Mouse (Mus musculus): ENCODE measurements around the gene Shisa8. TPM values are rescaled to one million over a fixed set of nuclear protein-coding genes. Genes with fewer than 3 reads are reported as not detected.
A peak's percentile ranks its signal among the peaks of the same experiment; 100 is the strongest.

Gene Shisa8
- polyA plus RNA-seq, 1 experiment from 2014 or later: 0.34 TPM

- Histone ChIP-seq H3K27ac (no peak overlapping the region), H3K36me3 (no peaks in the 10 kb centered on the region), H3K4me2 (replicated peaks) (no peak overlapping the region), H3K9me3 (no peaks in the 10 kb centered on the region), H3K9ac (no peak overlapping the region), H3K4me3 (no peak overlapping the region), H3K27me3 (peaks cover 69% of the 10 kb centered on the region), H3K4me1 (peaks cover 30% of the 10 kb centered on the region)
- no peak for ATAC-seq (ENCODE audit: low FRiP score, low read depth)
- 69% methylated on average over 11 of the region's 12 CpGs for WGBS
Measured at GRCm38 (mm10) chr15:82220003-82220675, 7.5 kb upstream of the Shisa8 start.

DNA sequence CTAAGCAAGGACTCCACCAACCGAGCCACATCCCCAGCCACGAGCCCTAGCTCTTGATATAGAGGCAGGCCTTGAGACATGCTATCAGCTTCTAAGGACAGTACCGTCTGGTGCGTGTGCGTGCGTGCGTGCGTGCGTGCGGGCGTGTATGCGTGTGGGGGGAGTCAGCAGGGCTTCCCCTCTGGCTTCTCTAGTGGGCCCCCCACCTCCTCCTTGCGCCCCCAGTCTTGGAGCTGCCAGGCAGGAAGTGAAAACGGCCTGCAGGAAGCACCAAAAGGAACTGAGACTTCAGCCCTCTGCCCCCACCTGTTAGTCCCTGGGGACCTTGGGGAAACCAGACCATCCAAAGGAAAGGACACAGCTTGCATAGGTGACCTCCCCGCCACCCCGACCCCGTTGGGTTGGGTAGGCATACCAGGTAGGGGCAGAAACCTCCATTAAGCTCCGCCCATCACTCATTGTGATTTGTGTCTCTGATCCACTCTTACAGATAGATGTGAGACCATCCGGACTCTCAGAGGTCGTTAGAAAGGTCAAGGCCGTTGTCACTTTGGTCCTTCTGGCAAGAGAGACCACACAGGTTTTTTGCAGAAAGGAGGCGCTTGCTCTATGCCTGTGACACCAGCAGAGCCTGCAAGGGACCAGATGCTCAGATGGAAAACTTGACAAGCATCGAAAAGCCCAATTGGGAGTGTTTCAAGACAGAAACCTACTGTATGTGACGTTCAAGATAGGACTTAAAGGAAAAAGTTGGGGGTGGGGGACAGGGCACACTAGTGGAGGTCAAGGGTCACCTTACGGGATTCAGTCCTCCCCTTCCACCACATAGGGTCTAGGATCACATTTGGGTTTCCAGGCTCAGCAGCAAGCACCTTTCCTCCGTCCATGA is 6.4 kb upstream of the Shisa8 start:
- 77% methylated on average over 26 of the region's 26 CpGs for WGBS

DNA sequence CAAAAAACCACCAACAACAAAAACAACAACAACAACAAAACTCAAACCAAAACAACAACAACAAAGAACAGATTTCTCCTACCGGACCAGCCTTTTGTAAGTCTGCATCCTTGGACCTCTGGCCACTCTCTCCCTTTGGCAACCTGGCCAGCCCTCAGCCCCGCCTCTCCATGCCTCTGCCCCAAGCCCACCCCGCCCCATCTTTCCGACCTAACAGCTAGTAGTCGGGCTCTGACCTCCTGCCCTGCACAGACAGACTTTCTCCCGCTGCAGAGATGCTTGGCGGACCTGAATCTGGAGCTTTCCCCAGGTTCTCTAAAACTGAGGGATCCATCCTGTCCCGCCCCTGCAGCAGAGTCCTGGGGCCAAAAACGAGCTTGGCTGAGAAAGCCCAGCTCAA is 5.4 kb upstream of the Shisa8 start:
- Histone ChIP-seq H3K9ac (no peak overlapping the region), H3K4me2 (replicated peaks) (no peak overlapping the region), H3K4me1 (peaks cover 21% of the 10 kb centered on the region), H3K36me3 (no peaks in the 10 kb centered on the region), H3K27ac (no peak overlapping the region), H3K27me3 (peaks cover 68% of the 10 kb centered on the region), H3K4me3 (no peak overlapping the region), H3K9me3 (no peaks in the 10 kb centered on the region)
- WGBS: 40% methylated on average over 9 of the region's 9 CpGs
- no peak for ATAC-seq (ENCODE audit: low FRiP score, low read depth)

More for the DNA sequence above, 6.4 kb upstream of the Shisa8 start:
- ATAC-seq (ENCODE audit: low FRiP score, low read depth): no peak
- H3K36me3 ChIP-seq: no peaks in the 10 kb centered on the region
- H3K4me1 ChIP-seq: peaks cover 23% of the 10 kb centered on the region
- peaks cover 68% of the 10 kb centered on the region for H3K27me3 ChIP-seq
- H3K9me3 ChIP-seq: no peaks in the 10 kb centered on the region
- no peak overlapping the region for H3K4me3 ChIP-seq
- H3K4me2 ChIP-seq (replicated peaks): no peak overlapping the region
- H3K27ac ChIP-seq: no peak overlapping the region
- no peak overlapping the region for H3K9ac ChIP-seq

DNA sequence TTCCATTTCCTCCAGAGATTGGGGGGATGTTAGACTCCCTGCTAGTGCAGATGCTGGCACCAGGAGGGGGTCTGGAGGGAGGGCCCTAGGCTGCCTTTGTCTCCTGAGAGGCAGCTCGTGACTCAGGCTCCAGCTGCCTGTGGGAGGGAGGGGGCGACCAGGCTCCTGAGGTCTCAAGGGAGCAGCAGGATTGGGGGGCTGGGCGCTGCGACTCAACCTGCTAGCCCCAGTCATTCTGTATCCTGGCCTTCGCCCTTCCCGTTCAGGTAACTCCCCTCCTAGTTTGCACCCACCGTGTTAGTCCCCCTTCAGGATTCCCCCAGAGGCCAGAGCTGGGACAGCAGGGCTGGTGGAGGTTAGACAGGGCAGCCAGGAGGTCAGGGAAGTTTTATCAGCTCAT is 4.4 kb upstream of the Shisa8 start:
- H3K27me3 ChIP-seq: peaks cover 68% of the 10 kb centered on the region
- no peak for ATAC-seq (ENCODE audit: low FRiP score, low read depth)
- peaks cover 30% of the 10 kb centered on the region for H3K4me1 ChIP-seq
- H3K27ac ChIP-seq: no peak overlapping the region
- no peak overlapping the region for H3K4me3 ChIP-seq
- no peaks in the 10 kb centered on the region for H3K36me3 ChIP-seq
- no peak overlapping the region for H3K4me2 ChIP-seq (replicated peaks)
- no peak overlapping the region for H3K9ac ChIP-seq
- no peaks in the 10 kb centered on the region for H3K9me3 ChIP-seq
- WGBS: 18% methylated on average over 7 of the region's 7 CpGs

- WGBS: 44% methylated on average over 20 of the region's 20 CpGs
- no peaks in the 10 kb centered on the region for H3K36me3 ChIP-seq
- no peaks in the 10 kb centered on the region for H3K9me3 ChIP-seq
- H3K27ac ChIP-seq: no peak overlapping the region
- no peak overlapping the region for H3K9ac ChIP-seq
- H3K4me3 ChIP-seq: no peak overlapping the region
- ATAC-seq (ENCODE audit: low FRiP score, low read depth): no peak
- peaks cover 69% of the 10 kb centered on the region for H3K27me3 ChIP-seq
- H3K4me2 ChIP-seq (replicated peaks): no peak overlapping the region
- peaks cover 38% of the 10 kb centered on the region for H3K4me1 ChIP-seq
Measured at GRCm38 (mm10) chr15:82216142-82216827, 3.7 kb upstream of the Shisa8 start.

GRCm38 (mm10) chr15:82215332-82216046 is 2.9 kb upstream of the Shisa8 start:
- Histone ChIP-seq H3K9ac (no peak overlapping the region), H3K9me3 (no peaks in the 10 kb centered on the region), H3K36me3 (no peaks in the 10 kb centered on the region), H3K4me1 (peaks cover 42% of the 10 kb centered on the region), H3K27me3 (peaks cover 77% of the 10 kb centered on the region), H3K4me2 (replicated peaks) (no peak overlapping the region), H3K4me3 (no peak overlapping the region), H3K27ac (no peak overlapping the region)
- 50% methylated on average over 11 of the region's 11 CpGs for WGBS
- ATAC-seq (ENCODE audit: low FRiP score, low read depth): no peak

DNA sequence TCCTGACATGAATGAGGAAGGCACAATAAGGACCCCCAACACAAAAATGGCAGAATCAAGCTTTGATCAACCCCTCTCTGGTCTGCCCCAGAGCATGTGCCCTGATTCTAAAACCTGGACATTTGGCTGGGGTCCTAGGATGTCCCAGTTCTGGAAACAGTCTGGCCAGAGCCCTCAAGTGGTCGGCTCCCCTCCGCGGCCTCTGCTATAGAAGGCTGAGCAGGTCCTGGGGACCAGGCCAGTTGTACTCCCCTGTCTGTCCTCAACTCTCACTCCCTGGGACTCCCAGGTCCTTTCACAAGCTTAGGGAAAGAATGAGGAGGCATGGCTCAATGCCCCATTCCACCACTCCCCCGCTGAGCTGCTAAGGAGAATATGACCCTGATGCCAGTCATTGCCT is 607 bp upstream of the Shisa8 start:
- Histone ChIP-seq H3K27me3 (peaks cover 94% of the 10 kb centered on the region), H3K9me3 (no peaks in the 10 kb centered on the region), H3K4me3 (peak overlapping the region; percentile 53; the same call in 1 of the 2 replicates), H3K36me3 (no peaks in the 10 kb centered on the region), H3K4me1 (peaks cover 42% of the 10 kb centered on the region), H3K9ac (no peak overlapping the region), H3K27ac (no peak overlapping the region), H3K4me2 (replicated peaks) (peak overlapping the region; percentile 81; the same call in 1 of the 2 replicates)
- ATAC-seq (ENCODE audit: low FRiP score, low read depth): no peak
- 6% methylated on average over 4 of the region's 4 CpGs for WGBS

DNA sequence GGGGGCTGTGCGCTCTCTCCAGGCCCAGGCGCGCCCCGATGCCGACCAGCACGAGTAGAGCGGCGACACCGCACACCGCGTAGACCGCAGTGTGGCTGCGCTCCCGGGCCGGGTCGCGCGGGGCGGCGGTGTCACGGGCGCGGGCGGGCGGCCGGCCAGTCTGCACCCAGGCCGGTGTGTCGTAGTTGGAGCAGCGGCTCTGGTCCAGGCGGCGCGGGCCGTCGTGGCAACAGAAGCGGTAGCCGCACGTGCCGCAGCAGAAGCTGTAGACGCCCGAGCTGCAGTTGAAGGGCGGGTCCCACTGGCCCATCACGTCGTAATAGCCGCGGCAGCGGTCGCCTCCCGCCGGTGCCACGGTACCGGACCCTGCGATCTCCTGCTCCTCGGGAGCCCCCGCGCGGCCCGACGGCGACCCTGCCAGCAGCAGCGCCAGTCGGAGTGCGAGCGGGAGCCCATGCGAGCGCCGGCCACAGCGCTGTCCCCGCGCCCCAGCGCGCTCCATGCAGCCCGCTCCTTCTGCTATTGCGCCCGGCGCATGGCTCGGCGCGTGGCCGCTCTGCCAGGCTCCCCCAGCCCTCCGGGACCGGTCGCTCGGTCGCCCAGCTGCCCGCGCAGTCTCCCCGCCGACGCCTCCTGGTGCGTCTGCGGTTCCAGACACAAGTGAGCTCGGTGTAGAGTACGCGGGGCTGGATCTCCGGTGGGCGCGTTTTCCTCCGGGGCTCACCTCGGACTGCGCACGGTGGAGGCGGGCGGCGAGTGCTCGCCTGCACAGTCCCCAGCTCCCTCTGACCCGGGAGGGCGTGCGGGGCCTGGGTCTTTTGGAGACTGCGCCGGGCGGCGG is 484 bp downstream of the Shisa8 start:
- Histone ChIP-seq H3K9me3 (no peaks in the 10 kb centered on the region), H3K27ac (no peak overlapping the region), H3K27me3 (peaks cover 99% of the 10 kb centered on the region), H3K36me3 (no peaks in the 10 kb centered on the region; the same call in 1 of the 2 replicates), H3K4me1 (peaks cover 46% of the 10 kb centered on the region), H3K4me3 (peak overlapping the region; percentile 53), H3K9ac (peak overlapping the region; percentile 64), H3K4me2 (replicated peaks) (peak overlapping the region; percentile 81)
- ATAC-seq (ENCODE audit: low FRiP score, low read depth): peak; percentile 34; the same call in 1 of the 2 replicates
- WGBS: under 1% methylated on average over 102 of the region's 112 CpGs

- WGBS: 1% methylated on average over 11 of the region's 11 CpGs
- Histone ChIP-seq H3K9ac (peak overlapping the region; percentile 64; the same call in 1 of the 2 replicates), H3K4me2 (replicated peaks) (peak overlapping the region; percentile 81)
Measured at GRCm38 (mm10) chr15:82211281-82211680, 1.3 kb downstream of the Shisa8 start.

DNA sequence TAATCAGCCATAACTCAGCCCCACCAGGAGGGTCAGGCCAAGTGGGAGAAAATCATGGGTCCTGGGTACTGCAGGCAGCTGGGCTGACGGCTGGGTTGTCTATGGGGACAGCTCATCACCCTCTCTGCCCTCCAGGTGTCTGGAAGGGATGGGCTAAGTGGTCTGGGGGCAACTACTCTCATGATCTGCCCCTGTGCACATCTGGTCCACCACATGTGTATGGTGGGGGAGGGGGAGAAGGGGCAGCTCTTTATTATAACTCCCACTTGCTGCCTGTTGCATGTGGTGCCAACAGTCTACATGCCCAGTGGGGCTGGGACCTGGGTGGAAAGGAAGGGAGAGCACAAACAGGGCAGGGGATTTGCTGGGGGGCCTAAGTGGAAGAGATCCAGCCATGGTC is 1.8 kb downstream of the Shisa8 start:
- no peaks in the 10 kb centered on the region for H3K9me3 ChIP-seq
- H3K27ac ChIP-seq: no peak overlapping the region
- 16% methylated on average over 1 of the region's 1 CpGs for WGBS
- peaks cover 99% of the 10 kb centered on the region for H3K27me3 ChIP-seq
- H3K4me1 ChIP-seq: peaks cover 45% of the 10 kb centered on the region
- H3K9ac ChIP-seq: no peak overlapping the region
- no peak overlapping the region for H3K4me2 ChIP-seq (replicated peaks)
- peaks cover 8% of the 10 kb centered on the region for H3K36me3 ChIP-seq
- ATAC-seq (ENCODE audit: low FRiP score, low read depth): no peak
- no peak overlapping the region for H3K4me3 ChIP-seq

More at GRCm38 (mm10) chr15:82211281-82211680, 1.3 kb downstream of the Shisa8 start:
- peaks cover 46% of the 10 kb centered on the region for H3K4me1 ChIP-seq
- H3K9me3 ChIP-seq: no peaks in the 10 kb centered on the region
- peaks cover 4% of the 10 kb centered on the region for H3K36me3 ChIP-seq
- no peak overlapping the region for H3K27ac ChIP-seq
- H3K27me3 ChIP-seq: peaks cover 99% of the 10 kb centered on the region
- no peak for ATAC-seq (ENCODE audit: low FRiP score, low read depth)
- H3K4me3 ChIP-seq: peak overlapping the region; percentile 53
